Mouse (Mus musculus) heart, adult 2 months (tissue): ENCODE measurements around the gene Brsk2. TPM values are rescaled to one million over a fixed set of nuclear protein-coding genes. Genes with fewer than 3 reads are reported as not detected.
"Not testable (repeated sequence)": the region's sequence is repeated elsewhere in the genome, so short reads cannot be mapped to it uniquely, and the experiment has no call there.

Source experiments
- DNase-seq, 2 experiments: peaks; one replicate each; pipeline ENCODE4 v3.0.0; 2021
- H3K27ac ChIP-seq: fragments of 200-600 bp; 2 replicates; pipeline ENCODE4 v1.8.1; 2022
- H3K27me3 ChIP-seq: fragments of 200-500 bp; 2 replicates; pipeline ENCODE4 v1.6.1; 2012; ENCODE audit warnings: mild to moderate bottlenecking, low read length, inconsistent platforms, mixed read lengths; ENCODE audit not compliant: control insufficient read depth, insufficient read depth
- H3K36me3 ChIP-seq: fragments of 200-500 bp; 2 replicates; pipeline ENCODE4 v1.6.1; 2012; ENCODE audit warnings: low read length, inconsistent platforms; ENCODE audit not compliant: control insufficient read depth, insufficient read depth
- H3K4me1 ChIP-seq: fragments of 200-500 bp; 2 replicates; pipeline ENCODE4 v1.6.1; 2011; ENCODE audit warnings: low read length; ENCODE audit not compliant: control insufficient read depth, insufficient read depth
- H3K4me3 ChIP-seq: fragments of 200-600 bp; 2 replicates; pipeline ENCODE4 v1.8.1; 2022
- H3K79me2 ChIP-seq: fragments of 200-500 bp; replicated peaks from 2 replicates; pipeline ENCODE4 v1.6.1; 2012; ENCODE audit warnings: mild to moderate bottlenecking, inconsistent platforms, low read length, moderate library complexity, mixed read lengths; ENCODE audit not compliant: control insufficient read depth, insufficient read depth
- H3K9ac ChIP-seq: fragments of 200-500 bp; 2 replicates; pipeline ENCODE4 v1.6.1; 2012; ENCODE audit warnings: low read depth, mild to moderate bottlenecking, control low read depth, inconsistent platforms, low read length, mixed read lengths
- CTCF ChIP-seq: fragments of 200-600 bp; IDR thresholded peaks from 2 replicates; pipeline ENCODE4 v1.8.1; 2022; ENCODE audit warnings: antibody characterized with exemption, mild to moderate bottlenecking, moderate library complexity
- EP300 ChIP-seq: fragments of 200-500 bp; IDR thresholded peaks from 2 replicates; pipeline ENCODE4 v1.6.1; 2011; ENCODE audit warnings: low read depth, low read length, control low read depth; ENCODE audit not compliant: insufficient read depth
- POLR2A ChIP-seq: fragments of 200-500 bp; IDR thresholded peaks from 2 replicates; pipeline ENCODE4 v1.6.1; 2011; ENCODE audit warnings: mild to moderate bottlenecking, low read depth, low read length, control low read depth; ENCODE audit not compliant: insufficient read depth
- WGBS: fragments of 180-500 bp; shearing (Covaris S2); methylation state at CpG from one replicate; pipeline ENCODE4 v1.1.7; 2018; 5-methylcytosine and 5-hydroxymethylcytosine counted together
- intact Hi-C: fragments of 180-260 bp; cut with DNase I; formaldehyde crosslinking; loops from one replicate; pipeline ENCODE4 v1.15.1; 2025
- polyA plus RNA-seq: library from polyadenylated mRNA; depleted of rRNA; stranded (reverse); fragments of >200 nt; gene quantifications from 2 replicates; pipeline ENCODE4 v1.2.3, GENCODE M21; 2012
- total RNA-seq, 2 experiments: library from RNA; stranded (reverse); gene quantifications; 2 replicates each; pipeline ENCODE4 v1.2.3; 2021

The Brsk2 gene
- total and polyA plus RNA-seq, 3 experiments, result 0.07 to 0.23 (median 0.18) TPM

- Histone ChIP-seq H3K4me1 (no peaks in the 10 kb centered on the region), H3K79me2 (no peaks in the 10 kb centered on the region), H3K27me3 (no peaks in the 10 kb centered on the region), H3K27ac (no peak within 1 kb of the TSS), H3K4me3 (no peak within 1 kb of the TSS), H3K36me3 (no peaks in the 10 kb centered on the region), H3K9ac (no peak within 1 kb of the TSS)
- intact Hi-C loops, result no loop called here
- 94% methylated on average over 2 of the region's 2 CpGs for WGBS
- no peak for DNase-seq
- TF ChIP-seq POLR2A (no peak), CTCF (no peak), EP300 (no peak)
These were observed 31.1 kb upstream of the Brsk2 start, which contains the start of gene Tollip for GRCm38 (mm10) chr7:141918407-141918806. Tollip (minus strand) TSS chr7:141918507.

GRCm38 (mm10) chr7:141924121-141924520 lies 25.4 kb upstream of the Brsk2 start:
- H3K27ac ChIP-seq, H3K4me3 ChIP-seq, H3K4me1 ChIP-seq, H3K9ac ChIP-seq, H3K79me2 ChIP-seq, H3K36me3 ChIP-seq, H3K27me3 ChIP-seq, intact Hi-C loops, DNase-seq: not testable (repeated sequence)
- WGBS, result 92% methylated on average over 17 of the region's 17 CpGs

- 9% methylated on average over 7 of the region's 7 CpGs for WGBS
- intact Hi-C loops, result loop anchor here (1.0 kb wide), 1 partner anchor 170 kb away; no protein-coding TSS in a partner anchor
- DNase-seq, result peak; percentile 46 to 81
- no peaks in the 10 kb centered on the region for H3K27me3 ChIP-seq
- no peaks in the 10 kb centered on the region for H3K36me3 ChIP-seq
- TF ChIP-seq EP300 (no peak), CTCF (peak; percentile 98), POLR2A (no peak)
- H3K4me3 ChIP-seq, result no peak overlapping the region
- no peak overlapping the region for H3K9ac ChIP-seq
- no peaks in the 10 kb centered on the region for H3K4me1 ChIP-seq
- H3K27ac ChIP-seq, result no peak overlapping the region
- no peaks in the 10 kb centered on the region for H3K79me2 ChIP-seq
These were observed 24.6 kb upstream of the Brsk2 start for GRCm38 (mm10) chr7:141924917-141925316.

- Histone ChIP-seq H3K27me3 (no peaks in the 10 kb centered on the region), H3K4me3 (no peak overlapping the region), H3K36me3 (no peaks in the 10 kb centered on the region), H3K79me2 (no peaks in the 10 kb centered on the region), H3K9ac (no peak overlapping the region), H3K4me1 (no peaks in the 10 kb centered on the region), H3K27ac (no peak overlapping the region)
- intact Hi-C loops, result no loop called here
- no peak for DNase-seq
- 17% methylated on average over 10 of the region's 10 CpGs for WGBS
- TF ChIP-seq CTCF, result no peak
- TF ChIP-seq EP300, result no peak
- TF ChIP-seq POLR2A, result no peak
These were observed 20.9 kb upstream of the Brsk2 start for GRCm38 (mm10) chr7:141928642-141929041.

- Histone ChIP-seq H3K4me1 (no peaks in the 10 kb centered on the region), H3K79me2 (no peaks in the 10 kb centered on the region), H3K4me3 (no peak overlapping the region), H3K27ac (no peak overlapping the region), H3K36me3 (no peaks in the 10 kb centered on the region), H3K27me3 (no peaks in the 10 kb centered on the region; the same call in 1 of the 2 replicates), H3K9ac (no peak overlapping the region)
- intact Hi-C loops, result no loop called here
- 65% methylated on average over 7 of the region's 7 CpGs for WGBS
- TF ChIP-seq EP300 (no peak), CTCF (no peak), POLR2A (no peak)
- no peak for DNase-seq
These were observed 15.2 kb upstream of the Brsk2 start for GRCm38 (mm10) chr7:141934128-141934898.

- no peak for DNase-seq
- no peak for TF ChIP-seq CTCF
- no peak for TF ChIP-seq POLR2A
- no peak for TF ChIP-seq EP300
- H3K4me3 ChIP-seq, result no peak overlapping the region
- no peaks in the 10 kb centered on the region; the same call in 1 of the 2 replicates for H3K27me3 ChIP-seq
- intact Hi-C loops, result no loop called here
- 88% methylated on average over 6 of the region's 6 CpGs for WGBS
- H3K79me2 ChIP-seq, result no peaks in the 10 kb centered on the region
- no peak overlapping the region for H3K27ac ChIP-seq
- H3K36me3 ChIP-seq, result no peaks in the 10 kb centered on the region
- no peak overlapping the region for H3K9ac ChIP-seq
- H3K4me1 ChIP-seq, result no peaks in the 10 kb centered on the region
These were observed 14.6 kb upstream of the Brsk2 start for GRCm38 (mm10) chr7:141934951-141935350.
